Mouse (Mus musculus) cortical plate, adult 2 months (tissue): ENCODE data around the gene Kcna5. TPM values are rescaled to one million over a fixed set of nuclear protein-coding genes. Genes with fewer than 3 reads are reported as not detected.

Experiments used
- H3K27ac ChIP-seq: fragments of 200-500 bp; 2 replicates; pipeline ENCODE4 v1.5.1; 2012; ENCODE audit warnings: low read length, control low read depth, inconsistent platforms; ENCODE audit not compliant: insufficient read depth
- H3K4me1 ChIP-seq: fragments of 200-500 bp; 2 replicates; pipeline ENCODE4 v1.6.1; 2011; ENCODE audit warnings: low read length; ENCODE audit not compliant: control insufficient read depth, insufficient read depth
- H3K4me3 ChIP-seq: fragments of 200-500 bp; 2 replicates; pipeline ENCODE4 v1.5.1; 2011; ENCODE audit warnings: mild to moderate bottlenecking, low read length, control low read depth; ENCODE audit not compliant: insufficient read depth
- CTCF ChIP-seq: fragments of 200-500 bp; IDR thresholded peaks from 2 replicates; pipeline ENCODE4 v1.5.1; 2011; ENCODE audit warnings: mild to moderate bottlenecking, control low read depth, low read length; ENCODE audit not compliant: insufficient read depth; ENCODE audit errors: extremely low read depth
- POLR2A ChIP-seq: fragments of 200-500 bp; IDR thresholded peaks from 2 replicates; pipeline ENCODE4 v1.6.1; 2011; ENCODE audit warnings: mild to moderate bottlenecking, low read length, control low read depth; ENCODE audit not compliant: insufficient read depth; ENCODE audit errors: extremely low read depth
- polyA plus RNA-seq: library from polyadenylated mRNA; depleted of rRNA; stranded (reverse); fragments of >200 nt; gene quantifications from 2 replicates; pipeline ENCODE4 v1.2.3, GENCODE M21; 2012

Kcna5 gene
- polyA plus RNA-seq, 1 experiment, result 1.9 TPM

- Histone ChIP-seq H3K4me1 (peaks cover 10% of the 10 kb centered on the region), H3K4me3 (no peak overlapping the region), H3K27ac (no peak overlapping the region)
- TF ChIP-seq CTCF, result no peak
Observed at GRCm38 (mm10) chr6:126567326-126567725, 32.1 kb upstream of the Kcna5 start.

- H3K4me3 ChIP-seq, result no peak overlapping the region
- peaks cover 6% of the 10 kb centered on the region for H3K4me1 ChIP-seq
- no peak overlapping the region for H3K27ac ChIP-seq
- TF ChIP-seq POLR2A (no peak), CTCF (no peak)
Observed at GRCm38 (mm10) chr6:126564376-126564775, 29.2 kb upstream of the Kcna5 start.

- Histone ChIP-seq H3K27ac (no peak overlapping the region), H3K4me3 (no peak overlapping the region), H3K4me1 (peaks cover 3% of the 10 kb centered on the region; the same call in 1 of the 2 replicates)
- TF ChIP-seq CTCF (peak; percentile 94), POLR2A (no peak)
Observed at GRCm38 (mm10) chr6:126563898-126564297, 28.7 kb upstream of the Kcna5 start.

- Histone ChIP-seq H3K4me1 (0 out of 2 replicates have a peak, but pooled peaks cover 1% of the 10 kb centered on the region), H3K27ac (no peak overlapping the region), H3K4me3 (no peak overlapping the region)
- TF ChIP-seq CTCF, result peak; percentile 36; the same call in 1 of the 2 replicates
- no peak for TF ChIP-seq POLR2A
Observed at GRCm38 (mm10) chr6:126561702-126562101, 26.5 kb upstream of the Kcna5 start.

- Histone ChIP-seq H3K27ac (no peak overlapping the region), H3K4me3 (no peak overlapping the region), H3K4me1 (0 out of 2 replicates have a peak, but pooled peaks cover 1% of the 10 kb centered on the region)
- TF ChIP-seq CTCF (no peak), POLR2A (no peak)
Observed at GRCm38 (mm10) chr6:126560696-126561095, 25.5 kb upstream of the Kcna5 start.

GRCm38 (mm10) chr6:126560036-126560435, 24.8 kb upstream of the Kcna5 start:
- TF ChIP-seq POLR2A, result no peak
- no peak for TF ChIP-seq CTCF
- Histone ChIP-seq H3K4me3 (no peak overlapping the region), H3K4me1 (no peaks in the 10 kb centered on the region), H3K27ac (no peak overlapping the region)

GRCm38 (mm10) chr6:126558276-126558675, 23.1 kb upstream of the Kcna5 start:
- TF ChIP-seq POLR2A (no peak), CTCF (no peak)
- Histone ChIP-seq H3K27ac (no peak overlapping the region), H3K4me3 (no peak overlapping the region), H3K4me1 (0 out of 2 replicates have a peak, but pooled peaks cover 3% of the 10 kb centered on the region)

GRCm38 (mm10) chr6:126553812-126554211, 18.6 kb upstream of the Kcna5 start:
- Histone ChIP-seq H3K4me1 (0 out of 2 replicates have a peak, but pooled peaks cover 3% of the 10 kb centered on the region), H3K27ac (no peak overlapping the region), H3K4me3 (no peak overlapping the region)
- no peak for TF ChIP-seq POLR2A
- TF ChIP-seq CTCF, result peak; percentile 31; the same call in 1 of the 2 replicates

- Histone ChIP-seq H3K27ac (no peak overlapping the region), H3K4me1 (0 out of 2 replicates have a peak, but pooled peaks cover 3% of the 10 kb centered on the region), H3K4me3 (no peak overlapping the region)
- no peak for TF ChIP-seq POLR2A
- TF ChIP-seq CTCF, result peak; percentile 97
Observed at GRCm38 (mm10) chr6:126551862-126552395, 16.7 kb upstream of the Kcna5 start.
